Mouse (Mus musculus): ENCODE measurements around the gene Spata33.
A peak's percentile ranks its signal among the peaks of the same experiment; 100 is the strongest.
"Not testable (repeated sequence)": the region's sequence is repeated elsewhere in the genome, so short reads cannot be mapped to it uniquely, and the experiment has no call there.

The Spata33 gene

DNA sequence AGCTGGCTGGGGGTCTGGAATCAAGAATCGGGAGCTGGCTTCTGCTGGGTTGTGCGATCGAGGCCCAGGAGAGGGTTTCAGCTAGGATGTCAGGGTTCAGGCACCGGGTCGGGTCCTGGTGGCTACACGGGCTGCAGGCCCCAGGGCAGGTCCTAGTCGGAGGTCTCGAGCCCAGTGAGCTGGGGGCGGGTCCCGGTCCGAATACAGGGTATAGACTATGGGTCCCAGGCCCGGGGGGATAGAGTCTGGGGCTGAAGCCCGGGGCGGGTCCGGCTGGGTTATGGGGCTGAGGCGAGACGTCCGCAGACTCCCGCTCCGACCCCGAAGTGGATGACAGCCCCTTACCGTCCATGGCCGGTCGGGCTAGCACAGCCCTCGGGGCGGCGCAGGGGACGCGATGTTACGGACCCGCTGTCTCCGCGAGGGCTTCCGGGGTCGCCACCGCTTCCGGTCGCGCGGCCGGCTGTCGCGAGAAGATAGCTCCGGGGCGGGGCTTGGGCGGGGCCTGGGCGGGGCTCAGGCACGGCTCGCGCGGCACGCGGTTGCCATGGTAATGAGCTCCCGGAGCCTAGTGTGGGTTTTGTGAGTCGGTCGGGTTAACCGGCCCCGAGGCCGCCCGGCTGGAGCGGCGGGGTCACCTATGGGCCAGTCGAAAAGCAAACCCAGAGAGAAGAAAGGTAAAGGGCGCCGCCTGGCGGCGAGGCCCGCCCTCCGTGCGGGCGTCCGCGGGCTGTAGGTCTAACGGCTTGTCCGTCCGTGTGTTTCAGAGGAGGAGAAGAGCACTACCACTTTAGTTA, at the start of gene Spata33, which contains the start of gene Chmp1a:
Gene Spata33 (plus strand): TSS at position 512 of the 797 bp plus-strand sequence.
Gene Chmp1a (minus strand): TSS at position 443 of the 797 bp plus-strand sequence.
- peak; percentile 89 for DNase-seq

DNA sequence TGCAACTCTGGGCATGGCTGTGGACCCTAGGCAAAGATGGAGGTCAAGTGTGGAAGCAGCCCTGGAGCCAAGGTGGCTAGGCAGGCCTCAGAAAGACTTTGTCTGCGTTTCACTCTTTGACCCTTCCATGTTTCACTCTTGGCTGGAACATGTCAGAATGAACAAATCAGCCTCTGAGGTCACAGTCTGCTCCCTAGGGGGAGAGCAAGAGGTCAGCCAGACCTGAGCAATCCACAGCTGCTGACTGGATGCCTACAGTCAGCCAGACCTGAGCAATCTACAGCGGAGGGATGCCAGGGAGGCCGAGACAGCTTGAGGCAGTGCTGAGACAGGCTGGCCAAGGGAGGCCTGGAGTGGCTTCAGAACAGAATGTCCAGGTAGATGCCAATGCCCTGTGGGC, 31.2 kb upstream of the Spata33 start:
- DNase-seq, result no peak

GRCm38 (mm10) chr8:123185566-123186409, 26.8 kb upstream of the Spata33 start, which contains the start of gene Dpep1:
Gene Dpep1 (plus strand): TSS chr8:123186242.
- DNase-seq, result no peak

- DNase-seq, result no peak
Measured at GRCm38 (mm10) chr8:123188006-123188405, 24.6 kb upstream of the Spata33 start.

GRCm38 (mm10) chr8:123188841-123189240, 23.8 kb upstream of the Spata33 start:
- no peak for DNase-seq

DNA sequence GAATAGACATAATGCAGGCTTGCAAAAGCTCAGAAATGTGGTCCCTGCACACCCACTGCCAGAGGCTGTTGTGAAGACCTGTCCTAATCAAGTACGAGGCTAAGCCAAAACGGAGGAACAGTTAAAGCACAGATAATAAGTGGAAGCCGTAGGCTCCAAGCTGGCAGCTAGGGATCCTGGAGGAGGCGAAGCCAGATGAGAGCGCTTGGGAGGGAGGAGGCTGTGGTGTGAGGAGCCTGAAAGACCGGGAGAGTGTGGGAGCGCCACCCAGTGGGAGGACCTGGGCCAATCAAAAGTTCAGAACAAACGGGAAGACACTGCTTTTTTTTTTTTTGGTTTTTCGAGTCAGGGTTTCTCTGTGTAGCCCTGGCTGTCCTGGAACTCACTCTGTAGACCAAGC, 22.0 kb upstream of the Spata33 start:
- DNase-seq, result no peak

GRCm38 (mm10) chr8:123191908-123192307, 20.7 kb upstream of the Spata33 start:
- no peak for DNase-seq

GRCm38 (mm10) chr8:123193771-123194170, 18.9 kb upstream of the Spata33 start:
- DNase-seq, result no peak

GRCm38 (mm10) chr8:123197016-123197415, 15.6 kb upstream of the Spata33 start:
- not testable (repeated sequence) for DNase-seq

GRCm38 (mm10) chr8:123199864-123200263, 12.8 kb upstream of the Spata33 start:
- DNase-seq, result no peak

DNA sequence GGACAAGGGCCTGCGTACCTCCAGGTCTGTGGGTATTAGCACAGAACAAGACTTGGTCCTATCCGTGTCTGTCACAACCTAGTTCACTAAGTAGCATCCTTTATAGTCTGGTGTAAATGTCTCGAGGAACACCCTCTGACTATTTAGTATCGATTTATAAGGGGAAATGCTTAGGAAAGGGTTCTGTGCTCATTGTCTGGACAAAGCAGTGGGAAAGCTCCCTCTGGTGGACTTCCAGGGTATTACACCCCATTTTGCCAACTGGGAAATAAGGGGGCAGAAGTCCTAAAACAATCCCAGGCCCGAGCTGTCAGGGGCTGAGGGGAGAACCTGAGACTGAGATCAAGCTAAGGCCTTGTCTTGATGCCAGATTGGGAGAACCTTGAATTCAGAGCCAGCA, 10.3 kb upstream of the Spata33 start:
- peak; percentile 75 for DNase-seq

- no peak for DNase-seq
Measured at GRCm38 (mm10) chr8:123203571-123203970, 9.1 kb upstream of the Spata33 start.

DNA sequence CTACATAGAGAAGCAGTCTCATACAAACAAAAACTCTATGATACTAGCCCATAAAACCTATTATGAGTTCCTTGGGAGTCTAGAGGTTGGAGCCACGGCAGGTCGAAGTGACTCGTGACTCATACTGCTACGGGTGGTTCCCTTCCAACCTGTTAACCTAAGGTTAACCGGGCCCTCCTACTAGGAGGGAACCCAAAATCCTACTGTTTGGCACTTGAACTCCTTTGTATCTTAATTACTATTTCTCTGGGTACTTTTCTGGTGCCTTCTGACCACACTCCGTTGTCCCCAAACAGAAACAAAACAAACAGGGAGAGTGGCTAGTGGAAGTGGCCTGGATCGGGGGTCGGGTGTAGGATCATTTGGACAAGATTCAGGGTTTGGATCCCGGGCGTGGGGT, 756 bp upstream of the Spata33 start:
- DNase-seq, result no peak

- peak; percentile 32 for DNase-seq
Measured at GRCm38 (mm10) chr8:123213118-123213772, 613 bp downstream of the Spata33 start.

DNA sequence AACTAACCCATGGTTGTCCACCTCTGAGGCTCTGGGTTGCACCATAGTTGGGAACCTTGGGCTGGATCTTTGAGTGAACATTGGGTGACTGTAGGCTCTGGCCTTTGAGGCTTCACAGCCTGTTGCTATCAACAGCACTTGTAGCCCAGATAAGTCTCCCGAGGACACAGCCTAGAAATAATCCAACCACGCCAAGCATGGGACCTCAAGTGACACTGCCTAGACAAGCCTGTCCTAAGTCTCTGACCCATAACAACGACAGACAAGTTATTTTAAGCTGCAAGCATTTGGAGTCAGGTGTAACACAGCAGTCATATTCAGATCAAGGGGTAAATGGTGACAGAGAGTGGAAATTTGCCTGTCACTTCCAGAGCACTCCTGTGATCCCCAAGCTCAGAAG, 2.8 kb downstream of the Spata33 start:
- DNase-seq, result peak; percentile 2

GRCm38 (mm10) chr8:123220917-123221316, 8.3 kb downstream of the Spata33 start:
- DNase-seq, result no peak

DNA sequence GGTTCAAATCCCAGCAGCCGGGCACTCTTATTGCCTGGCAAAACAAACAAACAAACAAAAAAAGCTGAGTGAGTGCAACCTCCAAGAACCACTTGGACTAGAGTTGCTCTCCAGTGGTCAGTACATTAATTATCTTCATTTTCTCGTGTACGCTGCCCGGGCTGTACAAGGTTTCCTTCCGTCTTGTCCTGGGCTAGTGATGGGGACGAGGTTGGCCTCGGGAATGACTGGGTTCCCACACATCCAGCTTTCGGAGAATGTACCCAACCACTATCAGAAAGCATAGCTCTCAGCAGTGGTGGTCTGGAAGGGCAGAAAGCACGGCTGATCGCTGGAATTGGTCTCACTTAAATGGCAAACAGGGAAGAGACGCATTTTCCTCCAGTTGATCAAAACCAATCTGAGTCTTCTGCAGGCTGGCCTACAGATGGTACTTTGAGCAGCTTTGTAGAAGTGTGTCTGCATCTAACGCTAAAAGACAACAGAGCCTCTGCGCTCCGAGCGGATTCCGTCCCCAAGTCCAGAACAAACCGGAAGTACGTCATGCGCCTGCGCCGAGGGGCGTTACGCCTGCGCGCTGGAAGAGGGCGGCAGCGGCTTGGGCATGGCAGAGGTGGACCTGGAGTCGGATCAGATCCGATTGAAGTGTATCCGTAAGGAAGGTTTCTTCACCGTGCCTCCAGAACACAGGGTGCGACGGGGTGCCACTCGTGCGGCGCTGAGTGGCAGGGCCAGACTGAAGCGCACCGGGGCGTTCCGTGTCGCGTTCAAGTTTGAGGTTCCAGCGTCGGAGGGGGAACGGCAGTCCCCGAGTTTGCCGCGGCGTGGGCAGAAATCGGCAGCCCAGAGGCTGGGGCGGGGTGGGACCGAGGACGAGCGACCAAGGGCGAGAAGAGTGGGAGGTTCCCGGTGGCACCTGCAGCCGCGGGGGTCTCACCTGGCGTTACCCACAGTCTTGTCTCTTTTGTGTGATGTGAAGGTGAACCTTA, 11.9 kb downstream of the Spata33 start, which contains the start of gene Cdk10:
Gene Cdk10 (plus strand): TSS at position 565 of the 989 bp plus-strand sequence.
- DNase-seq, result peak; percentile 91

DNA sequence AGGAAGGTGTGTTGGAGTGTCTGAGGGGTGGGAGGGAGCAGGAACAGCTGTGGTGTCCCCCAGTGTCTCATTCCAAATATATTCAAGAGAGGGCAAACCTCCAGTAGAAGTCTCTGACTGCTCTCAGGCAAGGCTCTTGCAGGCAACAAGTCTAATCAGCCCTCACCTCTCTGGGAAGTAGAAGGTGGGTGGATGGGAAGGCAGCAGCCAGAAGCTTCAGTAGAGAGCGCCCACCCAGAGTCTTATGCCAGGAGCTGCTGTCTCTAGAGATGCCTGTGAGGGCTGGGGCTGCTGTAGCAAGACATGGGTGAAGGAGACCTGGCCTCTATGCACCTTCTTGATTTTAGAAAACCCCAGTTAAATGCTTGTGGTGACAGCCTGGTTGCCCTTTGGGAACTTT, 15.8 kb downstream of the Spata33 start:
- no peak for DNase-seq

- not testable (repeated sequence) for DNase-seq
Measured at GRCm38 (mm10) chr8:123230326-123230725, 17.7 kb downstream of the Spata33 start.

GRCm38 (mm10) chr8:123231742-123232141, 19.1 kb downstream of the Spata33 start:
- no peak for DNase-seq

DNA sequence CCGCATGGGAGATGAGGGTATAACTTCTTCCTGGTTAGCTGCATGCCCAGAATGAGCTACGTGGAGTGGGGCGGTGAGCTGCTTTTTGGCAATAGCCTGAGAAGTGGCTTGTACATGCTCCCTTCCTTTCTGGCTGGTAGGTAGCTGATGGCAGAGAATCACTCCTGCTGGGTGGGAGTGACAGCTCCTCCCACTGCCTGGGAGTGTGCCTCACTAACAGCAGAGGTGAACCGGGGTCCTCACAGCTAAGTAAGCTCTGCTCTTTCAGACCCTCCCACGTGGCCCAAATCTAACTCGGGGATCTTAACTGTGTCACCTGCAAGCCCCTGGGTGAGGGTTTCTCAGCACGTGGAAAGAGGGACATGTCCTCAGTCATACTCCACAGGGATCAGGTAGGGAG, 19.9 kb downstream of the Spata33 start:
- no peak for DNase-seq

DNA sequence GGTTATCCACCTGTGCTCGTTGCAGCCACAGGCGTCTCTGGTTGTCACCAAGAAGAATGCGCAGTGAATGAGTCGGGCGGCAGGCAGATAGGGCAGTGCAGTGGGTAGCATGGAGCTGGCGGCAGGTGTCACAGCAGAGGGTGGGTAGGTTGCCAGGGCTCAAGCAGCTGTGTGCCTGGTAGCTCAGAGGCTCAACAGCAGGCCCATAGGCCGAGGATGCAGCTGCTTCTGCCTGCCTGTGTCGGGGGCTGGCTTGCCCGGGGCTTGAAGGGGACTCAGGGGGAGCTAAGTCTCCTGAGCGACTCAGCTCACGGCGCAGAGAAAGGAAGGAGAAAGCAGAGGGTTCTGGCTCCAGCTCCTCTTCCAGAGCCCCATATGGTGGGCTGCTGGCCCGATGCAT, 20.7 kb downstream of the Spata33 start:
- no peak for DNase-seq
